15 mouse cellular contexts compared by ENCODE assay signal in genomic region chr4:147862051-147862450, GRCm38 (mm10).
"Had no signal": no experiment of that assay in that cellular context is flagged by ENCODE, and none has a peak within 500 bp of the region (broad histone marks: within the 10 kb centered on the region; RNA-seq: fewer than 3 reads in every experiment).

No protein-coding gene starts in this region.

- DNase-seq: heart, postnatal 10 days; heart, postnatal 14 days; heart, postnatal 36 days; kidney, adult 11 months; kidney, adult 18-20 months; kidney, adult 2 months; kidney, adult 8-10 months; kidney, adult 9 months; kidney, postnatal 10 days; kidney, postnatal 14 days; kidney, postnatal 25 days; kidney, postnatal 36 days; kidney, postnatal 4 days; layer of hippocampus, adult 9-11 months; layer of hippocampus, postnatal 36 days had no signal
